Mouse (Mus musculus) megakaryocyte progenitor cell, adult 5-6 weeks (primary cell): ENCODE results near the gene Pygm. TPM values are rescaled to one million over a fixed set of nuclear protein-coding genes. Genes with fewer than 3 reads are reported as not detected.

ENCODE experiments used
- ATAC-seq: replicated peaks from 2 replicates; pipeline ENCODE4 v1.8.0; 2016; ENCODE audit warnings: mild to moderate bottlenecking, moderate TSS enrichment, inconsistent platforms; ENCODE audit not compliant: poor library complexity
- total RNA-seq, 2 experiments: library from RNA; stranded (forward) in 1 of 2; stranded (reverse) in 1 of 2; fragments of 157-497, 149-512 nt in 1 of 2; fragments of 200-1000 nt in 1 of 2; gene quantifications; 2 replicates each; pipeline versions ENCODE4 v1.2.3 to v1.2.4; 2015 to 2017

Gene Pygm
- total RNA-seq, 2 experiments from 2014 or later: 0.30 TPM; not detected in 1

- no peak for ATAC-seq
These were observed 729 bp upstream of the Pygm start for GRCm38 (mm10) chr19:6383470-6383869.

- ATAC-seq: no peak
These were observed 755 bp downstream of the Pygm start for GRCm38 (mm10) chr19:6384954-6385353.

- ATAC-seq: no peak
These were observed 1.2 kb downstream of the Pygm start for GRCm38 (mm10) chr19:6385419-6385818.

- no peak for ATAC-seq
These were observed 1.6 kb downstream of the Pygm start for GRCm38 (mm10) chr19:6385821-6386220.

GRCm38 (mm10) chr19:6386234-6386633, 2.0 kb downstream of the Pygm start:
- no peak for ATAC-seq

- peak; percentile 29; the same call in 1 of the 2 replicates for ATAC-seq
These were observed 3.8 kb downstream of the Pygm start for GRCm38 (mm10) chr19:6388006-6388405.

- ATAC-seq: peak; percentile 26; the same call in 1 of the 2 replicates
These were observed 5.6 kb downstream of the Pygm start for GRCm38 (mm10) chr19:6389803-6390202.

GRCm38 (mm10) chr19:6390251-6390650, 6.1 kb downstream of the Pygm start:
- no peak for ATAC-seq

GRCm38 (mm10) chr19:6392743-6393393, 8.7 kb downstream of the Pygm start:
- ATAC-seq: peak; percentile 42

GRCm38 (mm10) chr19:6393637-6394036, 9.4 kb downstream of the Pygm start:
- ATAC-seq: no peak

GRCm38 (mm10) chr19:6396237-6396636, 12.0 kb downstream of the Pygm start:
- no peak for ATAC-seq

- no peak for ATAC-seq
These were observed 13.5 kb downstream of the Pygm start for GRCm38 (mm10) chr19:6397582-6398249.

GRCm38 (mm10) chr19:6398447-6399284, 14.5 kb downstream of the Pygm start:
- peak; percentile 36 for ATAC-seq

- peak; percentile 28 for ATAC-seq
These were observed 15.3 kb downstream of the Pygm start, which contains the start of gene Rasgrp2 for GRCm38 (mm10) chr19:6399285-6400095. TSS of gene Rasgrp2 (plus strand) at chr19:6399340.

GRCm38 (mm10) chr19:6400096-6401086, 16.2 kb downstream of the Pygm start:
- ATAC-seq: no peak

- peak; percentile 71 for ATAC-seq
These were observed 17.1 kb downstream of the Pygm start for GRCm38 (mm10) chr19:6401131-6401815.

- no peak for ATAC-seq
These were observed 17.8 kb downstream of the Pygm start for GRCm38 (mm10) chr19:6401951-6402350.

GRCm38 (mm10) chr19:6403869-6404268, 19.7 kb downstream of the Pygm start:
- no peak for ATAC-seq

- ATAC-seq: no peak
These were observed 21.2 kb downstream of the Pygm start for GRCm38 (mm10) chr19:6405433-6405832.
